In the genomic region with DNA sequence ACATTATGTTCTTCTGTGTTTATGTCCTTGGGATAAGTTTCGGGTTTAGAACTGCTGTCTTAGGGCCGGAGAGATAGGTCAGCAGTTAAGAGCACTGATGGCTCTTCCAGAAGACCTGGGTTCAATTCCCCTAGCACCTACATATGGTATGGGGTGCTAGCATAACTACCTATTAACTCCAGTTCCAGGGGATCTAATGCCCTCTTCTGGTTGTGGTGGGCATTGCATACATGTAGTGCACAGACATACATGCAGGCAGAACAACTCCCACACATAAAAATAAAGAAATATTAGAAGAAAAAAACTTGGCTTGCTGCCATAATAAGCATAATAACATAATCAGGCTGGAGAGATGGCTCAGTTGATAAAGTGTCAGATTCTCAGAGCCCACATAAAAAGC, we compare ENCODE assay signal across 9 mouse cellular contexts. TPM values are rescaled to one million over a fixed set of nuclear protein-coding genes. Genes with fewer than 3 reads are reported as not detected.
DNase-seq lines count a peak whose midpoint lies in the region; ATAC-seq and TF ChIP-seq lines count a peak whose summit lies in the region.
"Had no signal": no experiment of that assay in that cellular context is flagged by ENCODE, and none has a peak within 500 bp of the region (broad histone marks: within the 10 kb centered on the region; RNA-seq: fewer than 3 reads in every experiment).

No protein-coding gene starts in this region.

- CTCF ChIA-PET in Patski (lab: Charles Lee): interaction anchor here (1.6 kb wide), 1 partner anchor 9 kb away, joined by 5 read pairs; no protein-coding TSS in a partner anchor

- H3K27ac ChIP-seq in left cerebral cortex, adult 2 months: no peak overlapping the region
- H3K27ac ChIP-seq: midbrain, embryonic 12.5 days had no signal

- TF ChIP-seq CTCF in left cerebral cortex, adult 2 months (IDR thresholded peaks at IDR 0.05): peak; percentile 49
- peak; percentile 79 for TF ChIP-seq CTCF in Patski (IDR thresholded peaks at IDR 0.05)

- peak; percentile 60 to 71 for DNase-seq in cerebellum, postnatal 14 days
- DNase-seq in cerebellum, adult 11-12 months: no peak
- no peak for DNase-seq in left cerebral cortex, adult 2 months (ENCODE audit: extremely low spot score in 1 of 2, low spot score in 2 of 2)
- no peak for DNase-seq in left cerebral cortex, adult 18-20 months (ENCODE audit: low spot score in 2 of 2)
- DNase-seq in Patski (ENCODE audit: low read depth, low spot score): no peak
- DNase-seq in urinary bladder, postnatal 36 days (ENCODE audit: low spot score in 2 of 2): no peak
- DNase-seq in gastrocnemius, postnatal 25 days: no peak

- no peak for ATAC-seq in Patski
- 0 out of 2 replicates have a peak, but pooled peaks have one; percentile 47 for ATAC-seq in megakaryocyte-erythroid progenitor cell, adult 5-6 weeks (replicated peaks; ENCODE audit: low FRiP score, low TSS enrichment, poor library complexity, severe bottlenecking)

- intact Hi-C loops in left cerebral cortex, adult 2 months (cut with DNase I): no loop called here

- POLR2A ChIA-PET in Patski (lab: Charles Lee): no interaction called here

- no peaks in the 10 kb centered on the region for H3K27me3 ChIP-seq in Patski
- H3K27me3 ChIP-seq: midbrain, embryonic 12.5 days had no signal

- in situ Hi-C loops in Patski (cut with MboI; ENCODE audit: low pct_unique_long_range_greater_than_20kb): no loop called here

- H3K4me3 ChIP-seq in left cerebral cortex, adult 2 months: no peak overlapping the region
- H3K4me3 ChIP-seq: midbrain, embryonic 12.5 days had no signal

RNA-seq across cellular contexts. Expression of a gene that starts 28.3 kb away (rescaled TPM):
- 10 to 100 TPM; 15.3 to 16.9 TPM for total RNA-seq in left cerebral cortex, adult 2 months (2021)
- 10 to 100 TPM; 16.1 to 16.4 TPM for total RNA-seq in left cerebral cortex, adult 18-20 months (2021)
- polyA plus RNA-seq in Patski (2021): 108 TPM
- 9.8 TPM in 1 of 2 replicates, not detected in the other for total RNA-seq in megakaryocyte-erythroid progenitor cell, adult 5-6 weeks (2014; fragmentation: Nextera tagmentation)
- total RNA-seq in megakaryocyte-erythroid progenitor cell, adult 5-6 weeks (2017): not detected in 2 replicates
- 1 to 10 TPM; 7.8 to 9.5 TPM for total RNA-seq in gastrocnemius, postnatal 25 days (2021)

RNA-seq across cellular contexts. Expression of a gene that starts 31.8 kb away (rescaled TPM):
- total RNA-seq in left cerebral cortex, adult 2 months (2021): 10 to 100 TPM; 15.4 to 16.0 TPM
- total RNA-seq in left cerebral cortex, adult 18-20 months (2021): 10 to 100 TPM; 16.4 to 17.9 TPM
- polyA plus RNA-seq in Patski (2021): 25.6 TPM
- not detected in 2 replicates for total RNA-seq in megakaryocyte-erythroid progenitor cell, adult 5-6 weeks (2014; fragmentation: Nextera tagmentation)
- not detected in 2 replicates for total RNA-seq in megakaryocyte-erythroid progenitor cell, adult 5-6 weeks (2017)
- total RNA-seq in gastrocnemius, postnatal 25 days (2021): 10 to 100 TPM; 31.4 to 32.5 TPM

Comparison
In these comparisons a context has a peak if more than half of its experiments do, and no peak if none do; other contexts are left out.
1. DNase-seq: peak in cerebellum, postnatal 14 days (2 of 2); none in cerebellum, adult 11-12 months (single experiment), left cerebral cortex, adult 2 months (0 of 2), left cerebral cortex, adult 18-20 months (0 of 2), Patski (single experiment), urinary bladder, postnatal 36 days (0 of 2) and gastrocnemius, postnatal 25 days (single experiment).
2. RNA of a gene that starts 31.8 kb away (total RNA-seq): 31.4 to 32.5 TPM in gastrocnemius, postnatal 25 days, 16.4 to 17.9 TPM in left cerebral cortex, adult 18-20 months and 15.4 to 16.0 TPM in left cerebral cortex, adult 2 months; not detected in megakaryocyte-erythroid progenitor cell, adult 5-6 weeks; every median in the first group is over 10 times any median in the second.